Mouse (Mus musculus) urinary bladder, postnatal 25 days (tissue): ENCODE measurements around the gene Soga1.

Experiments used
- DNase-seq: peaks from one replicate; pipeline ENCODE4 v3.0.0; 2022; ENCODE audit warnings: low spot score

Soga1 gene

GRCm38 (mm10) chr2:157063241-157063700 lies 15.8 kb downstream of the Soga1 start:
- no peak for DNase-seq

GRCm38 (mm10) chr2:157060557-157061305 lies 18.3 kb downstream of the Soga1 start:
- no peak for DNase-seq

GRCm38 (mm10) chr2:157060037-157060436 lies 19.0 kb downstream of the Soga1 start:
- no peak for DNase-seq

GRCm38 (mm10) chr2:157059166-157059565 lies 19.9 kb downstream of the Soga1 start:
- DNase-seq: no peak

GRCm38 (mm10) chr2:157058342-157058998 lies 20.6 kb downstream of the Soga1 start:
- peak; percentile 44 for DNase-seq

- DNase-seq: no peak
These were observed 21.3 kb downstream of the Soga1 start for GRCm38 (mm10) chr2:157057758-157058157.

GRCm38 (mm10) chr2:157057186-157057585 lies 21.9 kb downstream of the Soga1 start:
- DNase-seq: no peak

- no peak for DNase-seq
These were observed 23.3 kb downstream of the Soga1 start for GRCm38 (mm10) chr2:157055721-157056120.

GRCm38 (mm10) chr2:157054816-157055215 lies 24.2 kb downstream of the Soga1 start:
- DNase-seq: no peak

- DNase-seq: no peak
These were observed 24.8 kb downstream of the Soga1 start for GRCm38 (mm10) chr2:157054297-157054696.

- DNase-seq: no peak
These were observed 25.3 kb downstream of the Soga1 start for GRCm38 (mm10) chr2:157053787-157054186.

GRCm38 (mm10) chr2:157053124-157053523 lies 25.9 kb downstream of the Soga1 start:
- DNase-seq: no peak

- DNase-seq: no peak
These were observed 26.6 kb downstream of the Soga1 start for GRCm38 (mm10) chr2:157052448-157052847.

- no peak for DNase-seq
These were observed 29.2 kb downstream of the Soga1 start for GRCm38 (mm10) chr2:157049831-157050243.

- DNase-seq: no peak
These were observed 30.5 kb downstream of the Soga1 start for GRCm38 (mm10) chr2:157048395-157049181.

- DNase-seq: no peak
These were observed 32.1 kb downstream of the Soga1 start for GRCm38 (mm10) chr2:157046956-157047355.

- DNase-seq: no peak
These were observed 33.1 kb downstream of the Soga1 start for GRCm38 (mm10) chr2:157045932-157046331.

GRCm38 (mm10) chr2:157043987-157044386 lies 35.1 kb downstream of the Soga1 start:
- no peak for DNase-seq

GRCm38 (mm10) chr2:157043556-157043955 lies 35.5 kb downstream of the Soga1 start:
- DNase-seq: no peak

- no peak for DNase-seq
These were observed 37.6 kb downstream of the Soga1 start for GRCm38 (mm10) chr2:157041421-157041820.

- DNase-seq: no peak
These were observed 38.4 kb downstream of the Soga1 start for GRCm38 (mm10) chr2:157040649-157041046.

GRCm38 (mm10) chr2:157039900-157040648 lies 39.0 kb downstream of the Soga1 start:
- DNase-seq: no peak
